Mouse (Mus musculus): Measurements from ENCODE around the gene Ccdc92b.

- TF ChIP-seq HCFC1 (IDR thresholded peaks at IDR 0.05; ENCODE audit: borderline replicate concordance, insufficient read depth, low read length), result no peak
- no peak for TF ChIP-seq MAFK (IDR thresholded peaks at IDR 0.05; ENCODE audit: insufficient read depth, low read depth, low read length)
- no peak for TF ChIP-seq ZNF384 (IDR thresholded peaks at IDR 0.05; ENCODE audit: low read depth, low read length)
- no peak for TF ChIP-seq ZC3H11A (IDR thresholded peaks at IDR 0.05; ENCODE audit: borderline replicate concordance, low read depth, low read length)
Observed at GRCm38 (mm10) chr11:74650576-74651100, 31.2 kb downstream of the Ccdc92b start.
